Mouse (Mus musculus): ENCODE results near the gene Frem2.

The Frem2 gene

GRCm38 (mm10) chr3:53466481-53466880 is 190.7 kb downstream of the Frem2 start:
- no peak for DNase-seq (ENCODE audit: low spot score)

- DNase-seq (ENCODE audit: low spot score), result no peak
These were observed 191.8 kb downstream of the Frem2 start for GRCm38 (mm10) chr3:53465330-53465729.

DNA sequence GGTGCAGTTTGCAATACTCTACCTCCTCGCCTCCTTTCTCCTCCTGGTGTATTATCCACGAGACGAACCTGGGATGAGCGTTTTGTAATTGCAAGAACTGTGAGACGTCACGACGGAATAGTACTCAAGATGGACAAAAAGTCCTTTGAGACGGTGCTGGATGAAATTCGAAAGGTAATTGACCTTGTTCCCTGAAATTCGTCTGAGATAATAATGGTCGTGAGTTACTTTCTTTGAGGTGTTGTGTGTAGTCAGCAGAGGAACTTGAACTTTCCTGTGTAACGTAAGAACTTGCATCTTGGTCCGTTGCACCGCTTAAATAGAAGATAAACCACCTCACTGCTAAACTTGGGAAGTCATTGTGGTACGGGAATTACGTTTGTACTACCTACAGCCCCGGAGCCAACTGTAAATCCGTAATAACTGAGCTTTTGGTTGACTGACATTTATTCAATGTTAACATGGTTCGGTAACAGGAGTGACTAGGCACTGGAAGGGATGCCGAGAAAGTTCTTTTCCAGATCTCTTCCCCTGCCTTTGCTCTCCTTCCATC is 192.9 kb downstream of the Frem2 start:
- DNase-seq (ENCODE audit: low spot score), result no peak

Data from ovary, adult 18-20 months (tissue).